ENCODE assay signal across 8 mouse cellular contexts in the genomic region with DNA sequence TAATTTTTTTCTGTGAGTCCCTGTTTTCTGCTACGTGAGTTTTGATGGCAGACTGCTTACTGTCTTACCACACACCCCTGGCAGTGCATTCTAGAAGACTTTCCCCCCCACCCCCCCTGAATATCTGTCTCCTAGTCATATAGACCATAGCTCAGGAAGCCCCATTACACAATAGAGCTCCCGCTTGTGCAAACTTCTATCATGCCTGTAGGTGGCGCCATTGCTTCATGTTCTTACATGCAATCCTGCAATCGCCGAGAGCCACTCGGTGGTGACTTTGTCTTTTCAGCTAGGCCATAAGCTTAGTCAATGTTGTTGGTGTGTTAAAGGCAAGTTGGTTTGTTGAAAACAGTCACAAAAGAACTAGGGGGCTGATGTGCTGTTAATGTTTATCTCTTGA. TPM values are rescaled to one million over a fixed set of nuclear protein-coding genes. Genes with fewer than 3 reads are reported as not detected.
A peak's percentile ranks its signal among the peaks of the same experiment; 100 is the strongest.
DNase-seq lines count a peak whose midpoint lies in the region; ATAC-seq and TF ChIP-seq lines count a peak whose summit lies in the region.

No protein-coding gene starts in this region.

- TF ChIP-seq CTCF in lung, embryonic 14.5 days (IDR thresholded peaks at IDR 0.05; ENCODE audit: low read depth) = peak; percentile 91

- no peak overlapping the region for H3K4me2 ChIP-seq in lung, embryonic 14.5 days

- H3K36me3 ChIP-seq in lung, embryonic 14.5 days (ENCODE audit: insufficient read depth) = no peaks in the 10 kb centered on the region

- no peaks in the 10 kb centered on the region for H3K4me1 ChIP-seq in lung, embryonic 14.5 days (ENCODE audit: insufficient read depth)

- ATAC-seq in granulocyte monocyte progenitor cell, adult 5-6 weeks (replicated peaks; ENCODE audit: poor library complexity, severe bottlenecking) = peak; percentile 94
- ATAC-seq in lung, embryonic 14.5 days (ENCODE audit: insufficient read depth) = peak; percentile 73

- H3K27ac ChIP-seq in lung, embryonic 14.5 days (ENCODE audit: low read depth) = no peak overlapping the region

- 2% methylated on average over 6 of the region's 6 CpGs for WGBS in lung, embryonic 14.5 days

- no peaks in the 10 kb centered on the region for H3K9me3 ChIP-seq in lung, embryonic 14.5 days (ENCODE audit: low read depth, low read length)

- H3K4me3 ChIP-seq in lung, embryonic 14.5 days (ENCODE audit: low read depth, low read length) = no peak overlapping the region

- no peaks in the 10 kb centered on the region for H3K27me3 ChIP-seq in lung, embryonic 14.5 days (ENCODE audit: insufficient read depth, low read length)

- no peak overlapping the region for H3K9ac ChIP-seq in lung, embryonic 14.5 days

- peak; percentile 71 for DNase-seq in B cell, adult 2 months
- DNase-seq in adrenal gland, adult 8-10 months = peak; percentile 58
- peak; percentile 74 for DNase-seq in embryo, embryonic 11.5 days (ENCODE audit: low read depth, low spot score)
- DNase-seq in kidney, postnatal 36 days = peak; percentile 80 to 88
- DNase-seq in lung, embryonic 14.5 days = peak; percentile 97
- peak; percentile 70 for DNase-seq in ovary, postnatal 14 days (ENCODE audit: low spot score)
- peak; percentile 50 to 79 for DNase-seq in thymus, postnatal 10 days (ENCODE audit: low spot score in 2 of 2)

RNA-seq across cellular contexts. Expression of gene Atp12a, which starts 10.9 kb away (rescaled TPM):
- total RNA-seq in adrenal gland, adult 8-10 months (2022) = 1 to 10 TPM in 1 of 4 experiments, under 1 TPM in 1, not detected in 2; 0.10 to 1.0 TPM
- total RNA-seq in granulocyte monocyte progenitor cell, adult 5-6 weeks (2014; fragmentation: Nextera tagmentation) = not detected in 2 replicates
- total RNA-seq in granulocyte monocyte progenitor cell, adult 5-6 weeks (2017) = not detected in 2 replicates
- 1.4 and 1.6 TPM in 2 replicates for polyA plus RNA-seq in lung, embryonic 14.5 days (2014; fragmentation: Nextera tagmentation; extraction: Ambion mirVana)

RNA-seq across cellular contexts. Expression of gene Rnf17, which starts 26.6 kb away (rescaled TPM):
- 1 to 10 TPM in 2 of 4 experiments, under 1 TPM in 2; 0.59 to 1.9 (median 1.2) TPM for total RNA-seq in adrenal gland, adult 8-10 months (2022)
- 0.67 and 4.1 TPM in 2 replicates for total RNA-seq in granulocyte monocyte progenitor cell, adult 5-6 weeks (2014; fragmentation: Nextera tagmentation)
- total RNA-seq in granulocyte monocyte progenitor cell, adult 5-6 weeks (2017) = 2.4 and 4.1 TPM in 2 replicates
- polyA plus RNA-seq in lung, embryonic 14.5 days (2014; fragmentation: Nextera tagmentation; extraction: Ambion mirVana) = 0.84 and 2.5 TPM in 2 replicates
